Mouse (Mus musculus) kidney, adult 9 months (tissue): Measurements from ENCODE around the gene Gm20388.
"Not testable (repeated sequence)": the region's sequence is repeated elsewhere in the genome, so short reads cannot be mapped to it uniquely, and the experiment has no call there.

Source experiments
- DNase-seq: peaks from one replicate; pipeline ENCODE4 v3.0.0; 2022

Gm20388 gene

GRCm38 (mm10) chr8:124019782-124020181 is 4109.1 kb downstream of the Gm20388 start:
- peak; percentile 27 for DNase-seq

- peak; percentile 53 for DNase-seq
Measured at GRCm38 (mm10) chr8:124020439-124021236, 4110.0 kb downstream of the Gm20388 start.

GRCm38 (mm10) chr8:124021237-124022227 is 4110.9 kb downstream of the Gm20388 start, which contains the start of the genes Taf5l and Urb2:
Gene Taf5l (minus strand): TSS chr8:124021397.
Gene Urb2 (plus strand): TSS chr8:124021508.
- DNase-seq = peak; percentile 91

GRCm38 (mm10) chr8:124026265-124026664 is 4115.6 kb downstream of the Gm20388 start:
- not testable (repeated sequence) for DNase-seq

GRCm38 (mm10) chr8:124027831-124028230 is 4117.2 kb downstream of the Gm20388 start:
- DNase-seq = no peak

GRCm38 (mm10) chr8:124033400-124033799 is 4122.8 kb downstream of the Gm20388 start:
- no peak for DNase-seq

- no peak for DNase-seq
Measured at GRCm38 (mm10) chr8:124038121-124038520, 4127.5 kb downstream of the Gm20388 start.

- DNase-seq = no peak
Measured at GRCm38 (mm10) chr8:124039351-124039750, 4128.7 kb downstream of the Gm20388 start.

GRCm38 (mm10) chr8:124042201-124042600 is 4131.6 kb downstream of the Gm20388 start:
- no peak for DNase-seq

DNA sequence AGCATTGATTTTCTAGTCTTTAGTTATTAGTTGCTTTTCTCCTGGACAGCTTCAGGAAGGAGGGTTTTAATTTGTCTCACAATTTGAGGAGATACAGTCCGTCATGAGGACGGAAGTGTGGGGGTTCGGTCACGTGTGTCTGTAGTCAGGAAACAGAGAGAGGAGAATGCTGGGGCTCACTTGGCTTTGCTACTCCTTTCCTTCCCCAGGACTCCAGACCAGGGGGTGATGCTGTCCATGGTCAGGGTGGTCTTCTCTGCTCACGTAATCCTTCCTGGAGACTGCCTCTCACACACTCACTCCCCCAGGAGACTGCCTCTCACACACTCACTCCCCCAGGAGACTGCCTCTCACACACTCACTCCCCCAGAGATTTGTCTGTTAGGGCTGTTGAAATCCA is 4133.8 kb downstream of the Gm20388 start:
- no peak for DNase-seq

DNA sequence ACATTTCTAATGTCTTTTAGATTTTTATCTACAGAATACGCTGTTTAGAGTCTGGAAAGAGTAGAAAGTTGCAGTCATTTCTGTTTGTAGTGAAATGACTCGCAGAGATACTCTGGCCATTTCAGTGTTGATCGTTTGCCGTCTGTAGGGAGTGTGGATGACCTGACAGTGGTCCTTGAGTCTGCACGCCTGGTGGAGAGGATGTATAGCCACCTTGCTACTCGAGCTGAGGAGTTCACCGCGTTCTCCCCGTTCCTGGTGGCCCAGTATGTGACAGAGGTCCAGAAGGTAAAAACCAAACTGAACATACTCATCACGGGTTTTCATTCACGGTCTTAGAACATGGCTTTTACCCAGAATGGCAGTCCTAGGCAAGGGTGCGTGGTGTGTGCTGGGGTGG is 4134.3 kb downstream of the Gm20388 start:
- DNase-seq = no peak

- DNase-seq = no peak
Measured at GRCm38 (mm10) chr8:124045856-124046255, 4135.2 kb downstream of the Gm20388 start.

GRCm38 (mm10) chr8:124052110-124052509 is 4141.5 kb downstream of the Gm20388 start:
- peak; percentile 76 for DNase-seq

- no peak for DNase-seq
Measured at GRCm38 (mm10) chr8:124052568-124052967, 4141.9 kb downstream of the Gm20388 start.

- peak; percentile 10 for DNase-seq
Measured at GRCm38 (mm10) chr8:124056832-124057655, 4146.4 kb downstream of the Gm20388 start.

GRCm38 (mm10) chr8:124066325-124067058 is 4155.9 kb downstream of the Gm20388 start:
- peak; percentile 7 for DNase-seq

GRCm38 (mm10) chr8:124067059-124067750 is 4156.6 kb downstream of the Gm20388 start:
- no peak for DNase-seq

DNA sequence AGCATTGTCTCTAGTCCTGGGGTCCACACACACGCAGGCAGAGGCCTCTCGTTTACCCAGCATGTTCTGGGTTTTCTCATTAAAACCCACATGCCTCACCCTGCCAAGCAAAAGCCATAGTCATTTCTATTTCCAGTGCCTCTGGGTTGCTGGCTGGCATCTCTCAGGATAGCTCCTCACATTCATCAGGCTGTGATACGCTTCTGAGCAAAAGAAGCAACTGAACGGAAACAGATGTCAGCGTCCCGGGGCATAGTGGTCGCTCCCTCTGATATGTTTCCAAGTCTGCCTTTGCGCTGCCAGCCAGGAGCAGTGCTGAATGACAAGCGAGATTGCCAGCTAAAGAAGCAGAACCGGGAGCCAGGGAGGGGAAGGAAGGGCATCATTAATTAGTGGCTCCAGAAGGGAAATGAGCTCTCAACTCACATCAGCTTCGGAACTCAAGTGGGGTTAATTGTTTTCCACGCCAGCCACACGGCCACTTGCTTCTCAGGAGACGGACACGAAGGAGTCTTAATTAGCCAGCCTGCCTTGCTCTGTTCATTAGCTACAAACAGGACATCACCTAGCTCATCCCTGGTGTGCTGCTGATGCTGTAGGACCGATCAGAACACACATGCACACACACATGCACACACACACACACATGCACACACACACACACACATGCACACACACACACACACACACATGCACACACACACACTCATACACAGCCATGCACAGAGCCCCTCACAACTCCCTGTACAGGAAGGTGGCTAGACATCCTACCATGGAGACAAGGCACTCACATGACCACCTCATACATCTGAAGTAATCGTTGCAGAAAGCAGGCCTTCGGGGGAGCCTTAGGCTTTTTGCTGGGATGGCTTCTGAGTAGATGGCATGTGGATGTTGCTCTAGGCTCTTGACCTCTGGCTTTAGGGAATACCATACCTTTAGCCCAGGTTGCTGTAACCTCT is 4160.0 kb downstream of the Gm20388 start:
- peak; percentile 5 for DNase-seq

- no peak for DNase-seq
Measured at GRCm38 (mm10) chr8:124075977-124076376, 4165.3 kb downstream of the Gm20388 start.

GRCm38 (mm10) chr8:124076416-124076815 is 4165.8 kb downstream of the Gm20388 start:
- no peak for DNase-seq
